Mouse (Mus musculus) lung, postnatal 0 days (tissue): Measurements from ENCODE around the gene Cops7a. TPM values are rescaled to one million over a fixed set of nuclear protein-coding genes. Genes with fewer than 3 reads are reported as not detected.
A peak's percentile ranks its signal among the peaks of the same experiment; 100 is the strongest.

ENCODE experiments used
- ATAC-seq: fragments of 200-750 bp; cut with Nextera tagmentation; 2 replicates; pipeline ENCODE4 v1.8.0; 2017; ENCODE audit warnings: moderate library complexity
- DNase-seq: peaks from one replicate; pipeline ENCODE4 v3.0.0-alpha.2; 2016; ENCODE audit warnings: low spot score
- H3K27ac ChIP-seq: fragments of 300-500 bp; sonication (generic); 2 replicates; pipeline ENCODE4 v1.5.1; 2014; ENCODE audit warnings: antibody characterized with exemption, mild to moderate bottlenecking, low read length, mixed read lengths
- H3K27me3 ChIP-seq: fragments of 300-500 bp; sonication (generic); replicated peaks from 2 replicates; pipeline ENCODE4 v1.6.1; 2014; ENCODE audit warnings: low read length, mixed read lengths; ENCODE audit not compliant: insufficient read depth
- H3K36me3 ChIP-seq: fragments of 300-500 bp; sonication (generic); 2 replicates; pipeline ENCODE4 v1.6.1; 2014; ENCODE audit warnings: low read length, mixed read lengths; ENCODE audit not compliant: insufficient read depth
- H3K4me1 ChIP-seq: fragments of 300-500 bp; sonication (generic); 2 replicates; pipeline ENCODE4 v1.6.1; 2014; ENCODE audit warnings: antibody characterized with exemption, low read depth, low read length, mixed read lengths; ENCODE audit not compliant: insufficient read depth
- H3K4me2 ChIP-seq: fragments of 300-500 bp; sonication (generic); replicated peaks from 2 replicates; pipeline ENCODE4 v1.6.1; 2014; ENCODE audit warnings: low read depth, mild to moderate bottlenecking, low read length, moderate library complexity, mixed read lengths
- H3K4me3 ChIP-seq: fragments of 300-500 bp; sonication (generic); 2 replicates; pipeline ENCODE4 v1.5.1; 2014; ENCODE audit warnings: low read depth, low read length
- H3K9ac ChIP-seq: fragments of 300-500 bp; sonication (generic); replicated peaks from 2 replicates; pipeline ENCODE4 v1.6.1; 2014; ENCODE audit warnings: low read depth, mild to moderate bottlenecking
- H3K9me3 ChIP-seq: fragments of 300-500 bp; sonication (generic); 2 replicates; pipeline ENCODE4 v1.6.1; 2016; ENCODE audit warnings: low read length, mixed read lengths
- CTCF ChIP-seq: IDR thresholded peaks from 2 replicates; pipeline ENCODE4 v1.5.1; 2016; ENCODE audit warnings: antibody characterized with exemption, mild to moderate bottlenecking
- EP300 ChIP-seq: IDR thresholded peaks from 2 replicates; pipeline ENCODE4 v1.6.1; 2016; ENCODE audit warnings: antibody characterized with exemption, mild to moderate bottlenecking, control low read depth
- WGBS: fragments of 180-500 bp; shearing (Covaris S2); extraction: QIAGEN DNeasy Blood & Tissue Kit; methylation state at CpG from one replicate; pipeline ENCODE4 v1.1.7; 2014; 5-methylcytosine and 5-hydroxymethylcytosine counted together
- polyA plus RNA-seq: library from polyadenylated mRNA; unstranded; fragments of >200 nt; fragmentation: Nextera tagmentation; extraction: Ambion mirVana; gene quantifications from 2 replicates; pipeline ENCODE4 v1.2.1, GENCODE M21; 2015

Cops7a gene
- polyA plus RNA-seq, 1 experiment from 2014 or later, result 118 TPM

DNA sequence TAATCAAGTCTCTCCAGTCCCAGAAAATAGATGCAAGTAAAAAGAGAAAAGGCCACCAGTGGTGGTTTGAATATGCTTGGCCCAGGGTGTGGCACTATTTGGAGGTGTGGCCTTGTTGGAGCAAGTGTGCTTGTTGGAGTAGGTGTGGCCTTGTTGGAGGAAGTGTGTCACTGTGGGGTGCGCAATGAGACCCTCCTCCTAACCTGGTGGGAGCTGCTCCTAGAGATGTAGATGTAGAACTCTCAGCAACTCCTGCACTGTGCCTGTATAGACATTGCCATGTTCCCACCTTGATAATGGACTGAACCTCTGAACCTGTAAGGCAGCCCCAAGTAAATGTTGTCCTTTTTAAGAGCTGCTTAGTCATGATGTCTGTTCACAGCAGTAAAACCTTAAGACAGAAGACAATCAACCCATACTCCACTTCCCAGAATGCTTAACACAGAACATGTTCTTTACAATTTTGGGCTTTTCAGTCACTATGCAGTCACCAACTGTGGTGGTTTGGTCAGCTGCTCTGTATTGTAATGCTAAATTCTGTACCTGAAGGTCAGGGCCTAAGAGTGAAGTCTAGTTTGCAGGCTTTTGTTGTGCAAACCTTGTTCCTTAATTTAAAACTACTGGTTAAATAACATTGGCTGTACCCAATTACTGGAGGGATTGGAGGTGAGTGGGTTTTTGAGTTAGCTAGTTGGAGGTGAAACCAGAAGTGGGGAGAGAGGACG lies 11.2 kb downstream of the Cops7a start:
- no peak overlapping the region for H3K4me2 ChIP-seq
- no peak overlapping the region for H3K4me3 ChIP-seq
- peaks cover 9% of the 10 kb centered on the region; the same call in 1 of the 2 replicates for H3K36me3 ChIP-seq
- H3K9me3 ChIP-seq, result no peaks in the 10 kb centered on the region
- H3K4me1 ChIP-seq, result no peaks in the 10 kb centered on the region
- no peak overlapping the region for H3K9ac ChIP-seq
- DNase-seq, result no peak
- TF ChIP-seq CTCF, result no peak
- ATAC-seq, result no peak
- H3K27me3 ChIP-seq, result no peaks in the 10 kb centered on the region
- no peak overlapping the region for H3K27ac ChIP-seq
- WGBS, result 86% methylated on average over 2 of the region's 2 CpGs

DNA sequence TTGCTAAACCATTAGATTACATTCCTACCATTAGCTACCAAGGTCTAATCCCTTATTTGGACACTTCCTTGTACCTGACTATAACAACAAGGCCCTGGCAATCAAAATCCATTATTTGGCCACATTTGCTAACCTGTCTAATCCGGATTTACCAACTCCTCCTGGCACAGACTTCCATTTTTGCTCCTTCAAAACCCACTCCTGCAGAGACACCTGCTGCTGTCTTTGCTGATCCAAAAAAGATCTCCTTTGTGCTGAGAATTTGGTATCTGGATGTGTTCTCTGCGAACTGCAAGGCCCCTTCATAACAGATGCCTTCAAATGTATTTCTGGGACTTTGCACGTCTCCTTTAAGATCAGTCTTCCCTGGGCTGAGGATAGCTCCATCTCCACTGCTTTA lies 21.8 kb downstream of the Cops7a start:
- TF ChIP-seq CTCF, result no peak
- TF ChIP-seq EP300, result no peak

GRCm38 (mm10) chr6:124941679-124942078 lies 23.7 kb downstream of the Cops7a start:
- H3K4me2 ChIP-seq, result no peak overlapping the region
- DNase-seq (no peak), ATAC-seq (no peak)
- H3K4me3 ChIP-seq, result no peak overlapping the region
- no peak overlapping the region for H3K9ac ChIP-seq
- TF ChIP-seq CTCF (no peak), EP300 (no peak)
- H3K4me1 ChIP-seq, result no peaks in the 10 kb centered on the region
- H3K27me3 ChIP-seq, result no peaks in the 10 kb centered on the region
- 0 out of 2 replicates have a peak, but pooled peaks cover under 1% of the 10 kb centered on the region for H3K36me3 ChIP-seq
- H3K27ac ChIP-seq, result no peak overlapping the region
- WGBS, result 92% methylated on average over 1 of the region's 1 CpGs
- H3K9me3 ChIP-seq, result no peaks in the 10 kb centered on the region

More for the DNA sequence above, 21.8 kb downstream of the Cops7a start:
- Histone ChIP-seq H3K4me2 (no peak overlapping the region), H3K4me1 (no peaks in the 10 kb centered on the region), H3K4me3 (no peak overlapping the region), H3K9ac (no peak overlapping the region), H3K27me3 (no peaks in the 10 kb centered on the region), H3K27ac (no peak overlapping the region), H3K9me3 (no peaks in the 10 kb centered on the region), H3K36me3 (no peaks in the 10 kb centered on the region)
- 89% methylated on average over 3 of the region's 3 CpGs for WGBS
- DNase-seq (no peak), ATAC-seq (no peak)

DNA sequence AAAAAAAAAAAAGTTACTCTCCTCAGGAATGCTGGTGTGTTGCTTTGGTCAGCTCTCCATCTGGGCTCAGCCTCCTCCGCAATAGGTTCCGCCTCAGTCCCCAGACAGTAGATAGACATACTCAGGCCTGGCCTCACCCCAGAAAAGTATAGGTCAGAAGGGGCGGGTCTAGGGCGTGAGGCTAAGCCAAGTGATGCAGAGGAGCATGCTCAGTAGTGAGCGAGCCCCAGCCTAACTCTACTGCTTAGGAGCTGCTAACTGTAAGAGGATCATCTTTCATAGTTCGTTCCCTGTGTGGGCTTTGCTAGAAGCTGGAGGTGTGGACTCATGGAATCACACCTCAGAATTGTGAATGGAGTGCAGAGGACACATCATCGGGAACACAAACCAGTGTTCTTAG lies 26.8 kb downstream of the Cops7a start:
- no peak for DNase-seq
- no peak overlapping the region for H3K4me2 ChIP-seq
- ATAC-seq, result no peak
- H3K27me3 ChIP-seq, result no peaks in the 10 kb centered on the region
- no peak overlapping the region for H3K9ac ChIP-seq
- H3K36me3 ChIP-seq, result peaks cover 23% of the 10 kb centered on the region; the same call in 1 of the 2 replicates
- H3K9me3 ChIP-seq, result no peaks in the 10 kb centered on the region
- 95% methylated on average over 7 of the region's 7 CpGs for WGBS
- no peaks in the 10 kb centered on the region for H3K4me1 ChIP-seq
- no peak overlapping the region for H3K4me3 ChIP-seq
- H3K27ac ChIP-seq, result no peak overlapping the region; the same call in 1 of the 2 replicates
- no peak for TF ChIP-seq EP300
- no peak for TF ChIP-seq CTCF

DNA sequence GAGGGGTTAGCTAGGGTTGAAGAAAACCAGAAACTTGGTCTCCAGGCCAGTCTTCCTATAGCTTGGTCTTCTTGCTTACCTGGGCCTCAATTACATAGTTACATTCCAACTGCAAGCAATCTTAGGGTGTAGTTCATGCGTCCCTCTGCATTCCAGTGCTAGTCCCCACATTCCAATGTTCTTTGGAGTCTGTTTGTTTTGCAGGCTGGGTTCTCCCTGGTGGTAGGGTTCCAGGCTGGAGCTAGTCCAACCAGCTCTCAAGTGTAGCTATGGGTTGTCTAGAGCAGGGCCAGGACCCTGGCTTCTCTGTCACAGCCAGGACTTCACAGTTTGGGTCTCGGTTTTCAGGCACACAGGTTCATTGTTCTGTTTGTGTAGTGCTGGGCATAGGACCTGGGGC lies 27.8 kb downstream of the Cops7a start:
- ATAC-seq (peak; percentile 85), DNase-seq (peak; percentile 48)
- Histone ChIP-seq H3K4me1 (peaks cover 2% of the 10 kb centered on the region), H3K27me3 (no peaks in the 10 kb centered on the region), H3K4me2 (no peak overlapping the region), H3K9ac (no peak overlapping the region), H3K9me3 (no peaks in the 10 kb centered on the region), H3K4me3 (no peak overlapping the region), H3K36me3 (peaks cover 23% of the 10 kb centered on the region; the same call in 1 of the 2 replicates), H3K27ac (peak overlapping the region; percentile 68)
- TF ChIP-seq EP300, result peak; percentile 68
- TF ChIP-seq CTCF, result no peak
- WGBS, result 51% methylated on average over 2 of the region's 2 CpGs

DNA sequence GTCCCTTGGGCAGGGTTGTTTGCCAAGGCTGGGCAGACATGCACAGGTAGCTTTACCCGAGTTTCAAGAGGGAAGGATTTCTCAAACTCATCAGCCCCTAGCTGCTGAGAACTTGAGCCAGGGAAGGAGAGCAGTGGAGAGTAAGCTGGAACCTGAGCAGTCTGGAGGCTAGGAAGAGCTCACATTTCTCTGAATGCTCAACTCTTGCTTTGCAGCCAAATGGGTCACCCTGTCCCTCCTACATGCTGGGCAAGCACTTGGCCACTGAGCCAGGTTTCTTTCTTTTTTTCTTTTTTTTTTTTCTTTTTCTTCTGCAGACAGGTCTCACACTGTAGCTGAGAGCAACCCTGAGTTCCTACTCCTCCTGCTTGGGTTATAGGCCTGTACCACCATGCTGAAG lies 28.7 kb downstream of the Cops7a start:
- no peak overlapping the region for H3K4me3 ChIP-seq
- WGBS, result 55% methylated on average over 1 of the region's 1 CpGs
- DNase-seq (no peak), ATAC-seq (no peak)
- TF ChIP-seq CTCF, result no peak
- no peaks in the 10 kb centered on the region for H3K27me3 ChIP-seq
- H3K9me3 ChIP-seq, result no peaks in the 10 kb centered on the region
- H3K9ac ChIP-seq, result no peak overlapping the region
- 0 out of 2 replicates have a peak overlapping the region, but pooled peaks have one; percentile 68 for H3K27ac ChIP-seq
- peaks cover 7% of the 10 kb centered on the region for H3K4me1 ChIP-seq
- H3K4me2 ChIP-seq, result no peak overlapping the region
- peaks cover 23% of the 10 kb centered on the region; the same call in 1 of the 2 replicates for H3K36me3 ChIP-seq
